Mouse (Mus musculus) MEL (cell line): ENCODE data around the gene Jmjd1c.

ENCODE experiments used
- BHLHE40 ChIP-seq: IDR thresholded peaks from 2 replicates; pipeline ENCODE4 v1.6.1; 2012; ENCODE audit warnings: low read depth, mild to moderate bottlenecking, inconsistent platforms, low read length, improper control_type of control experiment, borderline replicate concordance
- EP300 ChIP-seq, 2 experiments: IDR thresholded peaks; 2 replicates each; pipeline ENCODE4 v1.6.1; 2011; ENCODE audit warnings: improper control_type of control experiment in 2 of 2, low read length in 2 of 2, low read depth in 1 of 2, mild to moderate bottlenecking in 1 of 2
- POLR2A ChIP-seq, 2 experiments: IDR thresholded peaks; 2 replicates each; pipeline ENCODE4 v1.6.1; 2011 to 2012; ENCODE audit warnings: low read length in 2 of 2, mild to moderate bottlenecking in 2 of 2, control low read depth in 1 of 2, improper control_type of control experiment in 1 of 2, low read depth in 1 of 2, moderate library complexity in 1 of 2; ENCODE audit not compliant: control insufficient read depth in 1 of 2, insufficient read depth in 1 of 2, poor library complexity in 1 of 2

GRCm38 (mm10) chr10:67047712-67048645 lies 47.9 kb upstream of the Jmjd1c start:
- TF ChIP-seq EP300 (IDR thresholded peaks at IDR 0.05; ENCODE audit: low read depth in 1 of 2, low read length in 2 of 2) (no peak), BHLHE40 (no peak), POLR2A (IDR thresholded peaks at IDR 0.05; ENCODE audit: control insufficient read depth in 1 of 2, insufficient read depth in 1 of 2, low read depth in 1 of 2, low read length in 2 of 2, poor library complexity in 1 of 2) (no peak)
